Mouse (Mus musculus): Measurements from ENCODE around the gene Cfap61. TPM values are rescaled to one million over a fixed set of nuclear protein-coding genes. Genes with fewer than 3 reads are reported as not detected.

Gene Cfap61
- total and polyA plus RNA-seq, 3 experiments, result 0.22 TPM; not detected in 2

- ATAC-seq (ENCODE audit: extremely low read depth, insufficient number of reproducible peaks, low FRiP score, poor library complexity, severe bottlenecking), result no peak
These were observed 182.8 kb downstream of the Cfap61 start for GRCm38 (mm10) chr2:146117191-146117914.

GRCm38 (mm10) chr2:146117915-146118403 lies 183.4 kb downstream of the Cfap61 start:
- H3K4me1 ChIP-seq (ENCODE audit: insufficient read depth, low read depth, low read length), result no peaks in the 10 kb centered on the region
- H3K9me3 ChIP-seq (replicated peaks), result peaks cover 44% of the 10 kb centered on the region
- no peak for TF ChIP-seq CTCF (IDR thresholded peaks at IDR 0.05; ENCODE audit: low read depth, low read length)
- no peak for TF ChIP-seq GATA2 (IDR thresholded peaks at IDR 0.05; ENCODE audit: borderline replicate concordance, low read depth, low read length)
- no peak for TF ChIP-seq POLR2AphosphoS5 (IDR thresholded peaks at IDR 0.05; ENCODE audit: insufficient replicate concordance, low read depth, low read length)
- no peak for TF ChIP-seq TAL1 (conservative IDR thresholded peaks at IDR 0.05; ENCODE audit: low read depth, low read length)
- TF ChIP-seq GATA1 (IDR thresholded peaks at IDR 0.05; ENCODE audit: borderline replicate concordance, low read length), result no peak
- no peak overlapping the region for H3K4me3 ChIP-seq (ENCODE audit: low read depth, low read length)
- ATAC-seq (ENCODE audit: extremely low read depth, insufficient number of reproducible peaks, low FRiP score, poor library complexity, severe bottlenecking) (no peak), DNase-seq (ENCODE audit: low spot score) (no peak)
- H3K36me3 ChIP-seq (replicated peaks), result no peaks in the 10 kb centered on the region
- H3K27me3 ChIP-seq (ENCODE audit: insufficient read depth, low read length), result no peaks in the 10 kb centered on the region

More at GRCm38 (mm10) chr2:146117191-146117914, 182.8 kb downstream of the Cfap61 start:
- H3K27me3 ChIP-seq (ENCODE audit: insufficient read depth, low read length), result no peaks in the 10 kb centered on the region
- peaks cover 41% of the 10 kb centered on the region for H3K9me3 ChIP-seq (replicated peaks)
- no peak for DNase-seq (ENCODE audit: low spot score)
- no peak for TF ChIP-seq GATA1 (IDR thresholded peaks at IDR 0.05; ENCODE audit: borderline replicate concordance, low read length)
- TF ChIP-seq POLR2AphosphoS5 (IDR thresholded peaks at IDR 0.05; ENCODE audit: insufficient replicate concordance, low read depth, low read length), result no peak
- no peak for TF ChIP-seq GATA2 (IDR thresholded peaks at IDR 0.05; ENCODE audit: borderline replicate concordance, low read depth, low read length)
- no peak for TF ChIP-seq CTCF (IDR thresholded peaks at IDR 0.05; ENCODE audit: low read depth, low read length)
- TF ChIP-seq TAL1 (conservative IDR thresholded peaks at IDR 0.05; ENCODE audit: low read depth, low read length), result no peak
- H3K36me3 ChIP-seq (replicated peaks), result no peaks in the 10 kb centered on the region
- H3K4me1 ChIP-seq (ENCODE audit: insufficient read depth, low read depth, low read length), result no peaks in the 10 kb centered on the region
- no peak overlapping the region for H3K4me3 ChIP-seq (ENCODE audit: low read depth, low read length)

- Histone ChIP-seq H3K4me1 (ENCODE audit: insufficient read depth, low read depth, low read length) (no peaks in the 10 kb centered on the region), H3K9me3 (replicated peaks) (peaks cover 46% of the 10 kb centered on the region), H3K36me3 (replicated peaks) (no peaks in the 10 kb centered on the region), H3K27me3 (ENCODE audit: insufficient read depth, low read length) (no peaks in the 10 kb centered on the region), H3K4me3 (ENCODE audit: low read depth, low read length) (no peak overlapping the region)
- no peak for TF ChIP-seq GATA2 (IDR thresholded peaks at IDR 0.05; ENCODE audit: borderline replicate concordance, low read depth, low read length)
- no peak for TF ChIP-seq CTCF (IDR thresholded peaks at IDR 0.05; ENCODE audit: low read depth, low read length)
- DNase-seq (ENCODE audit: low spot score), result no peak
- no peak for ATAC-seq (ENCODE audit: extremely low read depth, insufficient number of reproducible peaks, low FRiP score, poor library complexity, severe bottlenecking)
These were observed 187.0 kb downstream of the Cfap61 start for GRCm38 (mm10) chr2:146121551-146121950.

- ATAC-seq (ENCODE audit: extremely low read depth, insufficient number of reproducible peaks, low FRiP score, poor library complexity, severe bottlenecking), result no peak
- no peaks in the 10 kb centered on the region for H3K4me1 ChIP-seq (ENCODE audit: insufficient read depth, low read depth, low read length)
- no peaks in the 10 kb centered on the region for H3K27me3 ChIP-seq (ENCODE audit: insufficient read depth, low read length)
- H3K9me3 ChIP-seq (replicated peaks), result peaks cover 40% of the 10 kb centered on the region
- DNase-seq (ENCODE audit: low spot score), result no peak
- H3K36me3 ChIP-seq (replicated peaks), result no peaks in the 10 kb centered on the region
- no peak overlapping the region for H3K4me3 ChIP-seq (ENCODE audit: low read depth, low read length)
- TF ChIP-seq CTCF (IDR thresholded peaks at IDR 0.05; ENCODE audit: low read depth, low read length) (no peak), GATA1 (IDR thresholded peaks at IDR 0.05; ENCODE audit: borderline replicate concordance, low read length) (no peak)
These were observed 190.5 kb downstream of the Cfap61 start for GRCm38 (mm10) chr2:146125129-146125528.

- H3K36me3 ChIP-seq (replicated peaks), result no peaks in the 10 kb centered on the region
- H3K27me3 ChIP-seq (ENCODE audit: insufficient read depth, low read length), result no peaks in the 10 kb centered on the region
- no peak for ATAC-seq (ENCODE audit: extremely low read depth, insufficient number of reproducible peaks, low FRiP score, poor library complexity, severe bottlenecking)
- H3K4me1 ChIP-seq (ENCODE audit: insufficient read depth, low read depth, low read length), result no peaks in the 10 kb centered on the region
- no peak for TF ChIP-seq GATA2 (IDR thresholded peaks at IDR 0.05; ENCODE audit: borderline replicate concordance, low read depth, low read length)
- no peak for TF ChIP-seq POLR2AphosphoS5 (IDR thresholded peaks at IDR 0.05; ENCODE audit: insufficient replicate concordance, low read depth, low read length)
- no peak for TF ChIP-seq TAL1 (conservative IDR thresholded peaks at IDR 0.05; ENCODE audit: low read depth, low read length)
- TF ChIP-seq CTCF (IDR thresholded peaks at IDR 0.05; ENCODE audit: low read depth, low read length), result no peak
- no peak for TF ChIP-seq GATA1 (IDR thresholded peaks at IDR 0.05; ENCODE audit: borderline replicate concordance, low read length)
- H3K4me3 ChIP-seq (ENCODE audit: low read depth, low read length), result no peak overlapping the region
- DNase-seq (ENCODE audit: low spot score), result no peak
- peaks cover 38% of the 10 kb centered on the region for H3K9me3 ChIP-seq (replicated peaks)
These were observed 194.0 kb downstream of the Cfap61 start for GRCm38 (mm10) chr2:146128622-146129021.

GRCm38 (mm10) chr2:146130514-146130913 lies 195.9 kb downstream of the Cfap61 start:
- H3K4me3 ChIP-seq (ENCODE audit: low read depth, low read length), result no peak overlapping the region
- no peaks in the 10 kb centered on the region for H3K36me3 ChIP-seq (replicated peaks)
- DNase-seq (ENCODE audit: low spot score) (no peak), ATAC-seq (ENCODE audit: extremely low read depth, insufficient number of reproducible peaks, low FRiP score, poor library complexity, severe bottlenecking) (no peak)
- H3K9me3 ChIP-seq (replicated peaks), result peaks cover 45% of the 10 kb centered on the region
- H3K27me3 ChIP-seq (ENCODE audit: insufficient read depth, low read length), result no peaks in the 10 kb centered on the region
- no peak for TF ChIP-seq GATA2 (IDR thresholded peaks at IDR 0.05; ENCODE audit: borderline replicate concordance, low read depth, low read length)
- TF ChIP-seq TAL1 (conservative IDR thresholded peaks at IDR 0.05; ENCODE audit: low read depth, low read length), result no peak
- TF ChIP-seq POLR2AphosphoS5 (IDR thresholded peaks at IDR 0.05; ENCODE audit: insufficient replicate concordance, low read depth, low read length), result no peak
- TF ChIP-seq GATA1 (IDR thresholded peaks at IDR 0.05; ENCODE audit: borderline replicate concordance, low read length), result no peak
- no peak for TF ChIP-seq CTCF (IDR thresholded peaks at IDR 0.05; ENCODE audit: low read depth, low read length)
- H3K4me1 ChIP-seq (ENCODE audit: insufficient read depth, low read depth, low read length), result no peaks in the 10 kb centered on the region
